Mouse (Mus musculus) 3T3-L1 (cell line): ENCODE measurements at regions not wholly inside any gene's neighbourhood (a gene's known extent, or its start where the extent isn't known, plus 50 kb on each side); places are given as distances from the start of the nearest gene placed in this dataset.

ENCODE experiments used
- DNase-seq: peaks from one replicate; pipeline ENCODE4 v3.0.0-alpha.2; 2015; ENCODE audit warnings: low read depth, low spot score

DNA sequence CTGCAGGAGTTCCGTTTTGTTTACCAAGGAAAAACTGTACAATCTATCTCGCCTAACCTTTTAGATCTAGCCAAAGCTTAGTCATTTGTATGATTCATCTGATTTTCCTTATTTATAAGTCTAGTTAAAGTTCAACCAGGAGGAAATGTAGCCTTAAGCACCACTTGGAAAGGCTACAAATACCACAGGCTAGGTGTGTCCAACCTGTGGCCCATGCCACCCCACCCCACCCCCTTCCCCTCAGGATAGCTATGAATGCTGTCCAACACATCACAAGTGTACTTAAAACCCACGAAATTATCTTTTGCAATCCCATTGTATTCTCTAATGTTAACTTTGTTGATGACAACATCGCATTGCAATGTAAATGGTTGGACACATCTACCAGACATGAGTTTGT, 102.9 kb upstream of the Klf14 start:
- peak; percentile 82 for DNase-seq

DNA sequence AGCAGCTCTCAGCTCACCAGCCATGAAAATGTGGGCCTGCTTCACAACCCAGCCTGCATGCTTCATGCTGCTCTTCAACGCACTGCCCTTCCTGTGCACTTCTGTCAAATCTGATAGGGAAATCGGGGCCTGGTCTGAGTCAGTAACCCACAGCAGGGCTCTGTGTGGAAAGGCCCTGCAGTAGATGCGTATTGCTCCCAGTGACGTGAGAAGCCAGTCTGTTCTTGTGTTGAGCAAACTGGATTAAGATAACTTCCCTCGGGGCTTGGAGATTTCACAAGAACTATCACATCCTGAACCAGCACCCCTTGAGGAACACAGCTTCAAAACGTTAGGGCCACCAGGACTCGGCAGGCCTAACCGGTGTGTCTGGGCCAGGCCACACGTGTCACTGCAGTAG, 106.5 kb upstream of the Klf14 start:
- peak; percentile 68 for DNase-seq

DNA sequence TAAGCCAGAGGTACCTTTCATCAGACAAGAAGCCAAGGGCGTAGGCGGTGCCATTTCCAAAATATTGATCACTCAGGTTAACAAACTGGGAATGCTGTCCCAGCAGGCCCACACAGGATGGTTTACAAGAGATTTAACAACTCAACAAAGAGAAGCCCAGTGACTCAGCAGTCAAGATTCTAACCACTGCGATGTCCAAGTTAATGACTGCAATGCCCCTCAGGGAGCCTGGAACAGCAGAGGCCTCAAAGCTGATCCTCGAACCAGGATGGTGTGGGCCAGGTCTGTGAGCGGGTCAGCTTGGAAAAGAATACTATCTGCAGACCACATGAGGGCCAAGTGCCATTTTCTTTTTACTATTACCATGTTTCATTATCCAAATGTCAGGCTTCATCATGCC, 108.0 kb upstream of the Klf14 start:
- peak; percentile 85 for DNase-seq

DNA sequence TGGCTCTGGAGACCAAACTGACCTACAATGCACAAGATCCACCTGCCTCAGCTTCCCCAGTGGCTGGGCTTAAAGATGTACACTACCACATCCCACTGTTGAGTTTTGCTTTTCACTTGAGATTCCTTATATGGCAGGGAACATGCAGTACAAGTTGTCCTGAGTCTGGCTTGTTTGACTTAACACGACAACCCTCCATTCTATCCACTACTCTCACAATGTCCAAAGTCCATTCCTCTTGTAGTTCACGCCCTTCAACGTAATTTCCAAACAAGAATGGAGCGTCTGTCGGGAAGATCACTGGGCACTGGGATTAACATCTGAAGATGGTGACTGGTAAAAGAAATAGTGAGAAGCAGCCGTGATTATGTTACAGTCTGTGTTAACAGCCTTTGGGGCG, 108.6 kb upstream of the Klf14 start:
- DNase-seq = no peak

DNA sequence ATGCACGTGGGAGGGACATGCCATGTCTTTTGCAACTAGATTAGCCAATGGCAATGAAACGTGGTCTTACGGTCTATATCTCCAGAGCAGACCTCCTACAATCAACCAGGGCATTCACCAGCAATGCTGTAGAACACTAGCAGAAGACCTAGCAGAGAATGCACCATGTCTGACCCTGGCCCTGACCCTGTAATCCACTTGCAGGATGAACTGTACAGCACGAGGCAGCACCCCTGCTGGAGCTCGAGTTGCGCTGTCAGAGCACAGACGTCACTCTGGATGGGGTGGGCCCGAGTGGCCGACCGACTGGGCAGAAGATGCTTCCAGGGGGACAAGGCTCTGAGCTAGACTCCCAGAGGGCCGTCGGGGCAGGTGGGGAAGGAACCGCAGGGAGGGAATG, 110.4 kb upstream of the Klf14 start:
- no peak for DNase-seq

DNA sequence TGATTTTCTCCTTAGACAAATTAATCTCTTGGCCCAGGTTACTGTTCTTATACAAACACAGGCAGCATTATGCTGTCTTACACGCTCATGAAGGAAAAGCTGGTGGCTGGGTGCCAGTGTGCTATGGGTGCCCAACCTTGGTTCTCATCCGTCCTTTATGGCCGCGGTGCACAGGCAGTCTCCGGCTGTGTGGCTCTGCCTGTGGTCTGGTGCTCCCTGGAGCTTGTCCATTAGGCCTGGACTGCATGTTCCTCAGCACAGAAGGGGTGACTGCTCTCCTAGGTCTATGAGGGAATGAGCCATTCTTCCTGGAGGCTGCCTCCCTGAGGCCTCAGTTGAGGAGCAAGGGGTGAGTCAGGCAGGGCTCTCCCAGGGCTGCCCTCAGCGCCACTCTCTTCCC, 111.7 kb upstream of the Klf14 start:
- DNase-seq = peak; percentile 72

DNA sequence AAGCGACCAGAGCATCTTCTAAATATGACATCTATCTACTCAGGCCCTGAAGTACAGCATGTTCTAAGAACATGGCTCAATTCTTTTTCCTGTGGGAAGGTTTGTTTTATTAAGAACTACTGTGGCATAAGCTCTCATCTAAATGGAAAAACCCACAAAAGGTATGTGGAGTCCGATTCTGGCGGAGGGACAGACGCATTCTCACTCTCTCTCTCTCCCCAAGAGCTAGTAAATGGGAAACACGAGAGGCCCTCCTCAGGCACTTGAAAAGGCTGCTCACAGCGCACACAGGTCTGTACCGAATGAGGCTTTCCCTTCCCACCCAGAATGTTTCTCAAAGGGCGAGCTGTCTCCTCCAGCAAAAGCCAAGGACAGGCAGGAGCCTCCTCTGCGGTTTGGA, 112.1 kb upstream of the Klf14 start:
- DNase-seq = peak; percentile 57

DNA sequence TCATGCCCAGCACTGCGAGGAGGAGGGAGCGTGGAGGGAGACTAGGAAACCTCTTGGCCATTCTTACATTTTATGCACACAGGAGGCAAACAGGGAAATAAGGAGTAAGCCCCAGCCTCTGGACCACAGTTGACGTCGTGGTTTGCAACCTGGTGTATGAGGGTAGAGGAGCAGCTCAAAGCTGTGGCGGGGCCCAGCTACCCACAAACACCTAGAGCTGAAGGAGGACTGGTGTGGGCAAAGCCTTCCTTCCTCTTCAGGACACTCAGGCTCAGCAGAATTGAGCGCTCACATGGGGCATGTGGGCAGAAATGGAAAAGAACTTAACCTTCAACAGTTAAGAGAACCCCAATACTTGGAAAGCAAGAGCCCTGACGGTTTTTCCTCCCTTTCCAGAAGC, 113.2 kb upstream of the Klf14 start:
- no peak for DNase-seq

DNA sequence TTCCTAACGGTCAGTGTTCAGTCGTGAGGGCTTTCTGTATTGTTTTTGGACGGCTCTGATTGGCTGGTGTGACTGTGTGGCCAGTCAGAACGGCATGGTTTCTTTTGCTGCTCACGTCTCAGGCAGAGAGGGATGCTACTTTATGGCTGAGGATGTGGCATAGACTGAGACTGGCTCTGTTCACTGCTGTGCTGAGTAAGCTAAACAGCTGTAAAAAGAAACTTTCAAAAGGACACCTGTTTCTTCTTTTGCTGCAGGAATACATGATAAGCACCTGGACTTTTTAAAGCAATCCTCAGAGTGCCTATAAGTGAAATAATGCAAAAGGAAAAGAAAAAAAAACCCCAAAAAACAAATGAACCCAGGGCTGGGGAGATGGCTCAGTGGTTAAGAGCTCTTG, 113.7 kb upstream of the Klf14 start:
- DNase-seq = no peak

DNA sequence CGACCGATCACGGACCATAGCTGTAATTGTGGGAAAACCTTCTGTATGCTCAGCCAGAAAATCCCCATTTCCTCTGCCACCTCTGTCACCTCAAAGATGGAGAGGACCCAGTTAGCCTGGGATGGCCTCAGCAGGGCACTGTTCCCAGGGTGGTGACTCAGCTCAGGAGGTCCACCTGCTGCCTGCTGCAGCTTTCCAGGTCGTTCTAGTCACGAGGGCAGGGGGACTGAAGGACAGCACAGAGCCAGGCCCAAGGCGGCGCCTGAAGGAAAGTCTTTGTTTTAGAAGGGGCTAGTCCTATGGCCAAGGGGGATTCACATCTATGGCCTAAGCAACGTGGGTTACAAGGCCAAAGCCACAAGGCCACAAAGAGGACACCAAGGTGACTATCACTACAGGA, 114.5 kb upstream of the Klf14 start:
- peak; percentile 46 for DNase-seq

DNA sequence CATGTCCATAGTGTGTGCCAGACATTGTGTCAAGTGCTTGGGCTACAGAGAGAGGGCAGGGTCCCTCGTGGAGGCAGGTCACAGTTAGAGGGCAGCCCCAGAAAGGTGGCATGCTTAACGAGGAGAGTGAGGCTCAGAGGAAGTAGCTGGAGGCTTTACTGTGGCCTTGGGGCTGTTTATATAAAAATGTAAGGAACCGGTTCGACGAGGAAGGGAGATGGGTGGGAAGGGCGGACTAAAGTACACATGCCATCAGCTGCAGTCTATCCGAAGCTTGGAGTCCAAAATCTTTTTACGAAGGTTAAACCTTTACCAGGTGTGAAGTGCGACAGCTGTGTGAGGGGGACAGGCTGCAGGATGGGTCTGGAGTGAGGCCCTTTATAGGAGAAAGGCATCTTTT, 115.5 kb upstream of the Klf14 start:
- DNase-seq = no peak

DNA sequence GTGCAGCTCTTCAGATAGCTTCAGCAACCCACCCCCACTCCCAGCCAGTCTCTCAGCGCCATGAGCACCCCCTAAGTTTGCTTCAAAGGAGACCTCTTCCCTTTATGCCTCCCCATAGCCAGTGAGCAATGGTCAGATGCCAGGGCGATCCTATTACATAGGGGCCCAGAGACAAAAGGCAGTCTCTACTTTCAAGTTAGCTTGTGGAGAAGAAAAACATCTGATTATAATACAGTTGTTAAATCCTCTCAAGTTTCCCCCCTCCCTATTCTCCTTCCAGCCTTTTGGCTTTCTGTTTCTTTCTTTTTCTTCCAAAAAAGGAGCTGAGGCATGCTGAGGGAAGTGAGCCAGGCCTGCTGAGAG, 116.3 kb upstream of the Klf14 start:
- DNase-seq = no peak

DNA sequence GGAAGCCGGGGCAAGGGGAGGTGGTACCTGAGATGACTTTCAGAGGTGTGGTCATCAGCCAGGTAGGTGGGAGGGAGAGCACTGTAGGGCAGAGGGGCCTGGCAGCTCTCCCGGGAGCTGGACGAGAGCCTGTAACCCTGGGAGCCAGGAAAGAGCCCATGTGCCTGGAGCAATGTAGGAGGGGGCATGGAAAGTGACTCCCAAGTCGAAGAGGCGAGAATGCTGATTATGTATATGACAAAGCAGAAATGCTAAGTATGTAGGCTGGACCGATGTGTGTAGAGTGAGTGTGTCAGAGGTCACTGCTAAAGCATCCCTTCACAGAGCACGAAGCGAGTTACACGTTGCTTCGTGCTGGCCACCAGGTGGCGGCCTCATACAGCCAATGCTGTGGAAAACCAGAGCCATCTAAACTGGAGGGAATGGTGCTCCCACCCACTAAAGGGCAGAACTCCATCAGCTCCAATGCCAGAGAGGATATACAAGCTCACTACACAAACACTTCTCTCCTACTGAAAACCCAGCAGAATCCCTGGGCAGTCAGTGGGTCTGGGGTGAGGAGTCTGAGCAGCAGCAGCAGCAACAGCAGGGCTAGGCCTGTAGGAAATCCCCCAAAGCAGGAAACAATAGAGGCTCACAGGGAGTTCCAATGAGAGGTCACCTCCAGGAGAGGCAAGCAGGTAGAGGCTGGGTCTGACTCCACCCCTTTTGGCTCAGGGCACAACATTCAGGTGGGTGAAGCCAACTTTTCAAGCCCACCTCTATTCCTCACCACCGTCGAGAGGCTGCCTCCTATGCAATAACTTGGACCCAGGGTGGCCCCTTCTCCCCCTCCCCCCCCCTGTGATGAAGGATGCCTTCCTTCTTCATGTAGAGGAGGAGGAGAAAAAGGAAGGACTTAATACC, 116.9 kb upstream of the Klf14 start:
- peak; percentile 97 for DNase-seq

DNA sequence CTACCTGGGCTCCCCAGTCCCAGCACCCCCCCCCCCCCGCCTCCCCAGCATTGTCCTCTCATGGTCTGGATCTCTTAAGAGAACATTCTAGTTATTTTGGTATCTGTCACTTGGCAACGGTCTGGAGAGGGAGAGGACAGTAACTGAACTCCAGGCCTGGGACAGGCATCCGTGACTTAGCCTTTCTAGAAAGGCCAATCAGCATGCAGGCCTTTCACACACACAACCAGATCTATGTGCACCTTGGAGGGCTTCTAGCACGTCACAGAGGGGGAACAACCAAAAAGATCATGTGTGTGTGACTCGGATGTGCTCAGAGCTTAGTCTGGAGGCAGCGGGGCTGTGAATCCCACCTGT, 117.6 kb upstream of the Klf14 start:
- DNase-seq = no peak

DNA sequence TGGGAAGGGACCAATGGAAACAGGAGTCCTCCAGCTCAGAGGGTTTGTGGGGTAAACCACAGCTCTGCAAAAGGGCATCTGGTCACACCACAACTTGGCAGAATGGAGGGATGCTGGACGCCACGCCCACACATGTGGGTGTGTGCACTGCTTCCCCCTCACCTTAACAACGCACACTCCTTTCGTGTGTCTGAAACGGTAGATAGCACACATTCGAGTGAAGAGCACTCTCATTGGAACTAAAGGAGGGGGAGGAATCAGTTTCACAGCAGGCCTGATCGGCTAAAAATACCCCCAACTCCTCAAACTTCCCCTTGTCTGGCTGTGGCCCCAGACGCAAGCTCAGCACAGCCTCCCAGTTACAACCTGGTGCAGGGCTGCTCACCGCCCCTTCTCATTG, 118.3 kb upstream of the Klf14 start:
- DNase-seq = peak; percentile 94

DNA sequence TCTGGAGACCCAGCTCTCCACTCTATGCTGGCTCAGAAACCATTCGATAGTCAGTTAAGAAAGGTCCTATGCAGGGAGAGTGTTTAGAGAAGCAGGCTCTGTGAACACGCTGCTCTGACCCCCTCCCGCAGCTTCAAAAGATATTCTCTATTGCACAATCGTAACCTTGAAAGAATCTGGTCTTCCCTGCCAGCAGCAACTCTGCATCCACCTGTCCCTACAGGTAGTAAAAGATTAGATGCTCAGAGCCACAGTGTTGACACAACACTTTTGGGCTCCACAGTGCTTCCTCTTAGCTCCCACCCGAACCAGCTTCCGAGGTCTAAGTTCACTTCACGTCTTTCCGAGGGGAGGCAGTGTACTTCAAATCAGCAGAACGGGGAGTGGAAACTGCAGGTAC, 118.9 kb upstream of the Klf14 start:
- DNase-seq = no peak

DNA sequence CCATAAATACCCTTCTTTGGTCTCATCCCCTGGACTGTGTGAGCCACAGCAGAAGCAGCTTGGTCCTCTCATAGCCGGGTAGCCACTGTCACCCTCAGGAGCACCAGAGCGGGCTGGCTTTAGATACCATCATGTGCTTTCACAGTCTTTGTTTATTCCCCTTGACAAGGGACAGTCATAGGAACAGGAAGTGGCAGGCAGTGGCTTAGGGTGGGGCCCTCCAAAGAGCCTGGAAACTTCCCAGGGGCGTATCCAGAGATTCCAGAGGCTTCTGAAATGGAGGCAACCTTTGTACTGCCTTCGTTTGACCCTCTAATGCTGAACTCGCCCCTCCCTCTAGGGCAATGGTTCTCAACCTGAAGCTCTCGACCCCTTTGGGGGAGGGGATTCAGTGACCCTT, 119.5 kb upstream of the Klf14 start:
- peak; percentile 76 for DNase-seq

DNA sequence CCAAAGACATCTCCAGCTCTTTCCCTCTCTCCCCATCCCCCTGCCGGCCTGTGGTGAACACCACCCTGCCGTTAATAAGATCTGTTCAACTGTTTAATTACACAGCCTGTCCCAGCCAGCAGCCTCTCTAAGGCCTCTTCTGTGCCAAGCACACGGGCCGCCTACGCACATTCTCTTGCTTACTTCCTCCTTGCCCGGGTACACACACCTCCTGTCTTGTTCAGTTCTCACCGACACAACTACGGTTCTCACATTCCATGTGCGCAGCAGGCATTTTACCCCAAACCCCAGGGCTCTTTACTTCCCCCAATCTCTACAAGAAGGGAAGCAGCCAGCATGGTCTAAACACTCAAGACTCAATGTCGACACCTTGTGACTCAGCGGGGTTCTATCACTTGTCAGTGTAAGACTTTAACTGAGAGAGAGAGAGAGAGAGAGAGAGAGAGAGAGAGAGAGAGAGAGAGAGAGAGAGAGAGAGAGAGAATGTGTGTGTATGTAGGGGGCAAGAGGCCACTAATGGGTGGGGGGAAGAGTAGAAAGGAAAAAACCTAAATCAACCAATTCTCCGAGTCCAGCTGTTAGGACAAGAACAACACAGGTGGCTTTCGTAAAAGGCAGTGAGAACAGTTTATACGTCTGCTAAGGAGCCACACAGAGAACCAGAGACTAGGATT, 120.8 kb upstream of the Klf14 start:
- DNase-seq = peak; percentile 85

DNA sequence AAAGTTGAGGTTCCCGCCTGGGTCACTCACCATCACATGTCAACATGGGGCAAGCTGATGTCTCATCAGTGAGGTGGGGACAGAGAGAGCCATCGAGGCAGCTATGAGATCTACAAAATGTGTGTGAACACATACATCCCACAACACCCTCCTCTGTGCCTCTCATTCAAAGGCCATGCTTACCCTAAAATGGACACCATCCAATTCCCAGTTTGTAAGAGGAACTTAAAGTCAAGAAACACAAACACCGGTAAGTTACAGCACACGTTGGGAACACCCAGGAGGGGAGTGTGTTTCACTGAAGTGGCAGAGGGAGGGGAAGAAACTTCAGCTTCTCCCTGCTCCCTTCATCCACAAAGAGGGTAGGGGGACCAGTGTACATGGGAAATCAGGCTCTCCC, 121.4 kb upstream of the Klf14 start:
- DNase-seq = peak; percentile 67

DNA sequence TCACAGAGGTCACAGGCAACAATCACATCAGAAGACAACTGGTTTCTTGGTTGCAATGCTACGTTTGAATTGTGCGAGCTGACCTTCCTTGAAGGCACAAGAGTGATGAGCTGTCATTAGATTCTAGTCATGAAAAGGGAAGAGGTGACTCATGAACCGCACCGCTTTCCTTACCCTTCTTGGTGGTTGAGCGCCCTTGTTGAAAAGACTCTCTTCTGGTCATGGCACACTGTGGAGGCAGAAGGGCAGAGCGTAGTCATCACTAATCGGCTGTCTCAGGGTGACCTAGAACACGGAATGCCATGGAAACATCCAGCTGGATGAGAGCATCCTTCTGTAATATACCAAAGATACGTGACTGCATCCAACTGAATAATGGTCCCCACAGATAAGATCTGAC, 121.8 kb upstream of the Klf14 start:
- DNase-seq = peak; percentile 97

DNA sequence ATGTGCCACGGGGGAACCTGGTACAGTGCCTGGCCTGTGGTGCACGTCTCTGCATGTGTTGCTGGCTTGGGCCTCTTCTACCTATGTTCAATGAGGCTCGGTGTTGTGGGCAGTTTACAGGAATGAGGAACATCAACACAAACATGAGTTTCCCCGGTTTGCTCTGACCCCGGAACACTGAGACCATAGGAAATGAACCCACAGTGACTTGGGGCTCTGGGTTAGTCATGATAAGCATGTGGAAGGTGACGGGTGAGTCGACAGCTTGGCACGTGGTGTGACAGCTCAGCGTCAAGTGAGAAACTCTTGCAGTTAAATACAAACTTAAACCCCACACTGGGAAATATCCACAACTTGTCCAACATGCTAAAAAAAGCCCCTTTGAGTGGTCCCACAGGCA, 122.4 kb upstream of the Klf14 start:
- peak; percentile 85 for DNase-seq

DNA sequence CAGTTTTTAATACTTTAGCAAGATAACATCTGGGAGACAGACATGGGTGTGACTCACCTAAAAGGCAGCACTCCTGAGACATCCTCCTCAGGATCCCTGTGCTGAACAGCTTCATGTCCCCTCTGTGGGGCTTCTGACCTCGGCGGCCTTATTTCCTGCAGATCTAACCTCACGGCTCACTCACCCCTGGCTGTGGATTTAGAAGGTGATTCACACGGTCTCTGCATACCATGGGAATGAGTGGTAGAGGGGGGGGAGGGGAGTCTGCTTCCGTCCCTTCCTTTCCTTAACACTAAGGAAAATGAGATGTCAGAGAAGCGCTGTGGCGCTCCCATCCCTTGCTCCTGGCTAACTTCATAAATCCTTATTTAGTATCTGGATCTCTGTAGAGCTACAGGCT, 123.1 kb upstream of the Klf14 start:
- peak; percentile 97 for DNase-seq
